Mouse (Mus musculus) midbrain, embryonic 12.5 days (tissue): ENCODE results near the gene Prpf31. TPM values are rescaled to one million over a fixed set of nuclear protein-coding genes. Genes with fewer than 3 reads are reported as not detected.
A peak's percentile ranks its signal among the peaks of the same experiment; 100 is the strongest.

Experiments used
- ATAC-seq: fragments of 200-750 bp; cut with Nextera tagmentation; 2 replicates; pipeline ENCODE4 v1.8.0; 2017; ENCODE audit warnings: low read depth, moderate TSS enrichment, moderate library complexity; ENCODE audit not compliant: low FRiP score
- H3K27ac ChIP-seq: fragments of 300-500 bp; sonication (generic); replicated peaks from 2 replicates; pipeline ENCODE4 v1.5.1; 2016; ENCODE audit warnings: mild to moderate bottlenecking
- H3K27me3 ChIP-seq: fragments of 300-500 bp; sonication (generic); 2 replicates; pipeline ENCODE4 v1.6.1; 2016; ENCODE audit warnings: mild to moderate bottlenecking
- H3K36me3 ChIP-seq: fragments of 300-500 bp; sonication (generic); 2 replicates; pipeline ENCODE4 v1.6.1; 2016
- H3K4me1 ChIP-seq: fragments of 300-500 bp; sonication (generic); 2 replicates; pipeline ENCODE4 v1.6.1; 2016
- H3K4me2 ChIP-seq: fragments of 300-500 bp; sonication (generic); replicated peaks from 2 replicates; pipeline ENCODE4 v1.6.1; 2016; ENCODE audit warnings: mild to moderate bottlenecking, moderate library complexity
- H3K4me3 ChIP-seq: fragments of 300-500 bp; sonication (generic); 2 replicates; pipeline ENCODE4 v1.5.1; 2016; ENCODE audit warnings: mild to moderate bottlenecking
- H3K9ac ChIP-seq: fragments of 300-500 bp; sonication (generic); replicated peaks from 2 replicates; pipeline ENCODE4 v1.6.1; 2016; ENCODE audit warnings: mild to moderate bottlenecking, moderate library complexity
- H3K9me3 ChIP-seq: fragments of 300-500 bp; sonication (generic); 2 replicates; pipeline ENCODE4 v1.6.1; 2016; ENCODE audit warnings: mild to moderate bottlenecking
- WGBS: fragments of 180-500 bp; shearing (Covaris S2); methylation state at CpG from one replicate; pipeline ENCODE4 v1.1.7; 2016; 5-methylcytosine and 5-hydroxymethylcytosine counted together
- polyA plus RNA-seq: library from polyadenylated mRNA; unstranded; fragments of >200 nt; fragmentation: Nextera tagmentation; extraction: Ambion mirVana; gene quantifications from 2 replicates; pipeline ENCODE4 v1.2.1, GENCODE M21; 2016

The Prpf31 gene
- polyA plus RNA-seq, 1 experiment from 2014 or later = 131 TPM

DNA sequence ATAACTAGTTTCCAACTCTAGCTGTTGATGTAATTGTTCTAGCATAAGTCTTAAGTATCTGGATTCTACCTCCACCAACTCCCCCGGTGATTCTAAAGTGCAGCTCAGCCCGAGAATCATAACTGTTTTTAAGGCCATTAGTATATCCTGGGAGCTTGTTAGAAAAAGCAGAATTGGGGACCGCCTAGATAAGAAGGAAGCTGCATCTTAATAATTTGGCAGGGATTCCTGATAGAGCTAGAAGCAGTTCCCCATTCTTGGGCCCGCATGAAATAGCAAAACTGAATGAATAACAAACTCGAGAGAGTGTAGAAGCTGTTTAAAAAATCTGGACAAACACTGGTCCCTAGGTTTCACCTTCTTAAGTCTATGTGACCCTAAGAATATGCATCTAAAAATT lies 13.6 kb downstream of the Prpf31 start:
- no peak for ATAC-seq
- Histone ChIP-seq H3K4me2 (no peak overlapping the region), H3K27me3 (0 out of 2 replicates have a peak, but pooled peaks cover 5% of the 10 kb centered on the region), H3K4me3 (no peak overlapping the region), H3K36me3 (peaks cover 39% of the 10 kb centered on the region), H3K9me3 (no peaks in the 10 kb centered on the region), H3K27ac (no peak overlapping the region), H3K9ac (0 out of 2 replicates have a peak overlapping the region, but pooled peaks have one; percentile 31), H3K4me1 (peaks cover 32% of the 10 kb centered on the region)
- WGBS = 71% methylated on average over 5 of the region's 5 CpGs

DNA sequence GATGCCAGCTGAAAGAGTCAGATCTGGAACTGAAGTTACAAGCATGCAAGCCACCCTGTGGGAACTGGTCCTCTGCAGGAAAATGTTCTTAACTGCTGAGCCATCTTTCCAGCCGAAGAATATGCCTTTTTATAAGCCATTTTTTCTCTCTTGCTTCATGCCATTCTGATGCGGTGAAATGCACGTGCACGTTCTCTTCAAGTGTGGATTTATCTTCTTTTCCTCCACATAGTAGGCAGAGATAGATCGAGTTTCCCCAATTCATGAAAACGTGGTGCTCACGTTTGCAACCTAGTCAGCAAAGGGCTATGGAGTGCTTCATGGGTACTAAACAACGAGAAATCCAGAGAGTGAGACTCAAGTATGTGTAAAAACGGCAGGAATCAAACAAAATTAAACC lies 14.1 kb downstream of the Prpf31 start:
- H3K27me3 ChIP-seq = 0 out of 2 replicates have a peak, but pooled peaks cover 5% of the 10 kb centered on the region
- peak overlapping the region; percentile 65 for H3K4me2 ChIP-seq
- peak overlapping the region; percentile 31; the same call in 1 of the 2 replicates for H3K9ac ChIP-seq
- WGBS = 21% methylated on average over 9 of the region's 9 CpGs
- no peak for ATAC-seq
- H3K27ac ChIP-seq = no peak overlapping the region
- peaks cover 36% of the 10 kb centered on the region for H3K4me1 ChIP-seq
- H3K4me3 ChIP-seq = peak overlapping the region; percentile 99
- H3K9me3 ChIP-seq = no peaks in the 10 kb centered on the region
- H3K36me3 ChIP-seq = peaks cover 35% of the 10 kb centered on the region

DNA sequence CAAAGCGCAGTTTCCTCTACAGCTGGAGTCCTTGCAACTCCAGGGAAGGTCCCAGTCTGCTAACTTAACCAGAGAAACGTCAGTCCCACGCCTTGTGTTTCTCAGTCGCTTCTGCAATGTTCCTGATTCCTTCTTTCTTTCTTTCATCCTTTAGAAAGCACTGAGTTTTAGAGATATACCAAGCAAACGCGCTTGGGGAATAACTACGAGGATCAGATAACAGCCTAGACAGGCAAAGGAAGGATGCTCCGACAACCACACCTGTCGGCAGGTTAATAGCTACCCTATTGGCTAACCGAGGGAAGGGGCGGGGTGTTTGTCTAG lies 14.5 kb downstream of the Prpf31 start:
- 0 out of 2 replicates have a peak, but pooled peaks cover 5% of the 10 kb centered on the region for H3K27me3 ChIP-seq
- peak overlapping the region; percentile 65 for H3K4me2 ChIP-seq
- peaks cover 31% of the 10 kb centered on the region for H3K36me3 ChIP-seq
- peak overlapping the region; percentile 99 for H3K4me3 ChIP-seq
- H3K9me3 ChIP-seq = no peaks in the 10 kb centered on the region
- peak overlapping the region; percentile 31; the same call in 1 of the 2 replicates for H3K9ac ChIP-seq
- H3K4me1 ChIP-seq = peaks cover 37% of the 10 kb centered on the region
- WGBS = 1% methylated on average over 11 of the region's 11 CpGs
- ATAC-seq = no peak
- no peak overlapping the region; the same call in 1 of the 2 replicates for H3K27ac ChIP-seq

DNA sequence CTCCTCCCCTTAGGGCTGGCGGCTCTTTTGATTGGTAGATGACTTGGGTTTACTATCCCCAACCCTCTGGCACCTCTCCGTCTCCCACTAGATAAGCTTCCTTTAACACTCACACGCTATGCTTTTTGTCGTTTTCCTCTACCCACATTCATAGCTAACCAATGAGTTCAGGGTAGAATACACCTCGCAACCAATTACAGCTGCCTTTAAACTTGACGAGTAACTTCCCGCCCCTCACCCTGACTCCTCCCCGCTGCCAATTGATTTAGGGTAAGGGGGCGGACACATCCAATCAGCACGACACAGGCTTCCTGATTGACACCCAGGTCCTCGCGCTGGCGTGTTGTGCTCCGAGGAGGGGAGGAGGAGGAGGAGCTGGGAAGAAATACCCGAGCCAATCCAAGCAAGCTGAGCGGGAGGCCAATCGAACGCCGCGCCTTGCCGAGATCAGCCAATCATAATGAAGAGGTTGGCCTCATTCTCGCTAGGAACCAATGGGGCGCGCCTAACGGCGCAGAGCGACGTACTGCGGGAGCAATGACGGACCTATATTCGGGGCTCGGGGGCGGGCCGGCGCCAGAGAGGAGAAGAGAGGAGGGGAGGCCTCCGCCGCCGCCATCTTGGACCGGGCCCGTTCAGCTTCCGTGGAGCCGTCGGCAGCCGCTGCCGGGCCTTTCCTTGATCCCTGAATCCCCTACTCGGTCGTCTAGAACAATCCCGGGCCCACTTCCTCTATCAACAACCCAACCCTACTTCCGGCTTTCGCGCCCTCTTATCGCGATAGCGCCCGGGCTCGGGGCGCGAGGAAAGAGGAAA lies 15.1 kb downstream of the Prpf31 start, which contains the start of gene Cnot3:
TSS of gene Cnot3 (plus strand) at position 597 of the 816 bp plus-strand sequence.
- 0 out of 2 replicates have a peak, but pooled peaks cover 5% of the 10 kb centered on the region for H3K27me3 ChIP-seq
- peak within 1 kb of the TSS; percentile 100 for H3K9ac ChIP-seq
- peaks cover 37% of the 10 kb centered on the region for H3K4me1 ChIP-seq
- H3K9me3 ChIP-seq = no peaks in the 10 kb centered on the region
- 0% methylated on average over 48 of the region's 58 CpGs for WGBS
- H3K27ac ChIP-seq = peak within 1 kb of the TSS; percentile 96
- peak within 1 kb of the TSS; percentile 99 for H3K4me3 ChIP-seq
- peak; percentile 99 for ATAC-seq
- H3K36me3 ChIP-seq = peaks cover 25% of the 10 kb centered on the region
- H3K4me2 ChIP-seq = peak within 1 kb of the TSS; percentile 83

DNA sequence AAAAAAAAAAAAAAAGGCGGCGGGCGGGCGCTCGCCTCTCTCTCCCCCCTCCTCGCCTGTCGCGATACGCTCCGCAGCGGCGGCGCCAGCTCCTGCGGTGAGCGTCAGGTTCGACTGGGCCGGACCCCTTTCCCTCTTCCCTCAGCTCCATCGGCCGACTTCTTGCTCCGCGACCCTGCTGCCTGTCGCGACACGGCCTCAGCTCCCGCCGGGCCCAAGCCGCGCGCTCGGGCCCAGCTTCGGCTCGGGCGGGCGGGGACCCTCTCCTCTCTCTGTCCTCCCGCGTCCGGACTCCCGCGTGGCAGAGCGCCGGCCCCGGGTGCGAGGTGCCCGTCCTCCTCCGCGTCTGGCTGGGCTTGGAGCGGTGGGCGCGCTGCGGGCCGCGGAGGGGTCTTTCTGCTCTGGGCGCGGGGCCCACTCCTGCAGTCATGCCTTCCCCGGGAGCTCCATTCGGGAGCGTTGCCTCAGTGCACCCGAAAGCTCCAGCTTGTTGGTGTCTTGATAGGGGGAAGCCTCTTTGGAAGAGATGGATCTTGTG lies 15.8 kb downstream of the Prpf31 start:
- H3K9me3 ChIP-seq = no peaks in the 10 kb centered on the region
- peak overlapping the region; percentile 83 for H3K4me2 ChIP-seq
- peak overlapping the region; percentile 96 for H3K27ac ChIP-seq
- H3K27me3 ChIP-seq = 0 out of 2 replicates have a peak, but pooled peaks cover 5% of the 10 kb centered on the region
- ATAC-seq = no peak; the same call in 1 of the 2 replicates
- H3K4me1 ChIP-seq = peaks cover 37% of the 10 kb centered on the region
- H3K9ac ChIP-seq = peak overlapping the region; percentile 100
- H3K4me3 ChIP-seq = peak overlapping the region; percentile 99
- WGBS = under 1% methylated on average over 43 of the region's 58 CpGs
- peaks cover 20% of the 10 kb centered on the region for H3K36me3 ChIP-seq

DNA sequence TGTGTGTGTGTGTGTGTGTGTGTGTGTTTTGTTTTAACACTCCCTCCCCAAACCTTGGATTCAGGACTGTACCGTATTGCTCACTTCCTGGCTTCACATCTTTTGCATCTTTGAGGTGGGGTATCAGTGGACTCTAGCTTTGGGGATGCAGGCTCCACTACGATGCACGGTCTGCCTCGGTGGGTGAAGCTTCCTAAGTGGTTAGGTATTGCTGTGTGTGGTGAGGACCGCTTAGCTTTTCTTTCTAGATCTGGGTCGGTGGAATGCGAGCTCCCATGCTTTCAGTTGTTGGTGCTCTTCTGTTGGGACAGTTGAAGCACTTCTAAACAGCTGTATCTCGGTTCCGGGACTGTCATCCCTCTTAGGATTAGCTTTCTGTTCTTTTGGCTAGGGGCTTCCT lies 16.4 kb downstream of the Prpf31 start:
- Histone ChIP-seq H3K27me3 (0 out of 2 replicates have a peak, but pooled peaks cover 5% of the 10 kb centered on the region), H3K36me3 (peaks cover 20% of the 10 kb centered on the region), H3K9ac (peak overlapping the region; percentile 100), H3K4me1 (peaks cover 37% of the 10 kb centered on the region), H3K9me3 (no peaks in the 10 kb centered on the region), H3K27ac (0 out of 2 replicates have a peak overlapping the region, but pooled peaks have one; percentile 96), H3K4me3 (peak overlapping the region; percentile 99), H3K4me2 (peak overlapping the region; percentile 83)
- ATAC-seq = no peak
- 17% methylated on average over 9 of the region's 9 CpGs for WGBS

DNA sequence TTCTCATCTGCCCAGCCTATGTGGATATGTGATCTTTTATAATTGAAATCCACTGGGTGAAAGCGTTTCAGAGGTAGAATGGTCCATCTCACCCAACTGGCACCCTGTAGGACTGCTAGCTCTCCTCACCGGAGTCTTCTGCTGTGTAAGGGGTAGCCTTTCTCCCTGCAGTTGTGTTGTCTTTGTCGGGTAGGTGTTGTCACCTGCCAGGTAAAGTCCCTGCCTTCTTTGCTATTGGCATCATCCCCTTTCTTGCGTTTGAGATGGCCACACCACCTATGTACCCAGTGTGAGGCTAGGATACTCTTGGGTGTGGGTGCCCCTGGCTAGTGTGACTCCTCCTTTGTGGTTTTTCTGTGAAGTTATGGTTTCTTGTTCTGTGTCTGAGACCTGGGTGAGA lies 16.9 kb downstream of the Prpf31 start:
- Histone ChIP-seq H3K27ac (no peak overlapping the region), H3K27me3 (0 out of 2 replicates have a peak, but pooled peaks cover 5% of the 10 kb centered on the region), H3K4me3 (peak overlapping the region; percentile 99), H3K4me1 (peaks cover 37% of the 10 kb centered on the region), H3K9ac (peak overlapping the region; percentile 100), H3K4me2 (peak overlapping the region; percentile 83), H3K9me3 (no peaks in the 10 kb centered on the region), H3K36me3 (peaks cover 20% of the 10 kb centered on the region)
- ATAC-seq = no peak
- WGBS = 67% methylated on average over 4 of the region's 4 CpGs

DNA sequence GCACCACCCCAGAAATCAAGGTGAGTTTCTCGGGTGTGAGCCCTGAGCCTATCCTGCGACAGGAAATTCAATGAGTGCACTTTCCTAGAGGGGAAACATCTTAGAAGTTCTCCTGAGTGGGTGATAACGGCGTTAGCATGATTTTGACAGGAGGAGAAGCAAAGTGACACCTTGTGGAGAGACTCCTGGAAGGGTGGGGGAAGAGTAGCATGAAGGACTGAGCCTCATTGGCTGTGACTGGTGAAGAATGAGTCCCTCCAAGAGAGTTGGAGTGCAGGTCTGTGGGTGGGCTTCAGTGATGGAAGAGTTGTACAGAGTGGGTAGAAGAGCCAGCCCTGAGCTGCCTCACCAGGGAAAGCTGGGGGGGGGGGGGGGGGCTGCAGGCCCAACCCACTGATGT lies 27.2 kb downstream of the Prpf31 start:
- no peak overlapping the region for H3K27ac ChIP-seq
- WGBS = 90% methylated on average over 4 of the region's 4 CpGs
- ATAC-seq = 0 out of 2 replicates have a peak, but pooled peaks have one; percentile 3

DNA sequence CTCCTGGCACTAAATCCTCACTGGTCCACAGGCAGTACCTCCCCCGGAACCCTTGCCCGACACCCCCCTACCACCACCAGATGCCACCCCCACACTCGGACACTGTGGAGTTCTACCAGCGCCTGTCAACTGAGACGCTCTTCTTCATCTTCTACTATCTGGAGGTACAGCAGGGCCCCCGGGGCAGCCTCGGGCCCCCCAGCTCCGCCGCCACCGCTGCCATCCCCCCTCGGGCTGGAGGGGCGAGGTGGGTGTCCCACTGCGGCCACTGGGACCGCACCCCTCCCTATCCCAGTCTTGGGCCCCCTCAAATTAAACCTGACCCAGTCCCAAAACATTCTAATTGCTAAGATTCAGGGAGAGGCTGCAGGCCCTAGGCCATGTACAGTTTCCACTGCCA lies 28.8 kb downstream of the Prpf31 start:
- Histone ChIP-seq H3K36me3 (peaks cover 97% of the 10 kb centered on the region), H3K27me3 (no peaks in the 10 kb centered on the region), H3K4me2 (no peak overlapping the region), H3K9ac (no peak overlapping the region), H3K4me3 (no peak overlapping the region), H3K4me1 (peaks cover 4% of the 10 kb centered on the region; the same call in 1 of the 2 replicates), H3K27ac (no peak overlapping the region), H3K9me3 (no peaks in the 10 kb centered on the region)
- no peak for ATAC-seq
- 97% methylated on average over 14 of the region's 14 CpGs for WGBS

More for the DNA sequence above, 27.2 kb downstream of the Prpf31 start:
- no peak overlapping the region for H3K4me2 ChIP-seq
- no peaks in the 10 kb centered on the region for H3K9me3 ChIP-seq
- H3K36me3 ChIP-seq = peaks cover 98% of the 10 kb centered on the region
- no peaks in the 10 kb centered on the region for H3K4me1 ChIP-seq
- no peaks in the 10 kb centered on the region for H3K27me3 ChIP-seq
- no peak overlapping the region for H3K9ac ChIP-seq
- H3K4me3 ChIP-seq = no peak overlapping the region

DNA sequence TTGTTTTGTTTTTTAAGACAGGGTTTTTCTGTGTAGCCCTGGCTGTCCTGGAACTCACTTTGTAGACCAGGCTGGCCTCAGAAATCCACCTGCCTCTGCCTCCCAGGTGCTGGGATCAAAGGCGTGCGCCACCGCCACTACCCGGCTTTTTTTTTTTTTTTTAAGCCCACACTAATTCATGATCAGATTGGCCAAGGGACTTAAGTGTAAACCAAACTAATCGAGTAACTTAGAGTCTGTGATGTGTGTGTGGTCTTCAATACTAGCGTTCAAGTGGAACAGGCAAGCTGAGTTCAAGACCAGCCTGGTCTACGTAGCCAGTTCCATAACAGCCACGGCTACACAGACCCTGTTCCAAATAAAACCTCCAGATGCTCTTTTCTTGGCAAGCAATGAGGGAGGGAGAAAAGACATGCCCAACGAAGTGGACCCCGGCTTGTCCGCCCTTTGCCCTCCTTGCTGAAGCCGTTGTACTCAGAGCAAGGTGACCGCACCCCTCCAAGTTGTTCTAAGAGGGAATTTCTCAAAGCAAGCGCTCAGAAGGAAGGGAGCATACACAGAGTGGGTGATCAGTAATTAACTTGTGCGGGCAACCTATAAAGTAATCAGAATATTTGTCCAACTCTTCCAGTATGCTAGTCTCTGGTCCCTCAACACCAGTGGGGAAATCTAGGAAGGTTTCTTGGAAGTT lies 34.9 kb downstream of the Prpf31 start:
- peaks cover 26% of the 10 kb centered on the region for H3K4me1 ChIP-seq
- peak overlapping the region; percentile 77 for H3K4me3 ChIP-seq
- no peaks in the 10 kb centered on the region for H3K9me3 ChIP-seq
- peak; percentile 14 for ATAC-seq
- peak overlapping the region; percentile 80 for H3K4me2 ChIP-seq
- WGBS = 32% methylated on average over 15 of the region's 15 CpGs
- peak overlapping the region; percentile 79 for H3K9ac ChIP-seq
- no peaks in the 10 kb centered on the region for H3K27me3 ChIP-seq
- peaks cover 36% of the 10 kb centered on the region for H3K36me3 ChIP-seq
- H3K27ac ChIP-seq = peak overlapping the region; percentile 84

DNA sequence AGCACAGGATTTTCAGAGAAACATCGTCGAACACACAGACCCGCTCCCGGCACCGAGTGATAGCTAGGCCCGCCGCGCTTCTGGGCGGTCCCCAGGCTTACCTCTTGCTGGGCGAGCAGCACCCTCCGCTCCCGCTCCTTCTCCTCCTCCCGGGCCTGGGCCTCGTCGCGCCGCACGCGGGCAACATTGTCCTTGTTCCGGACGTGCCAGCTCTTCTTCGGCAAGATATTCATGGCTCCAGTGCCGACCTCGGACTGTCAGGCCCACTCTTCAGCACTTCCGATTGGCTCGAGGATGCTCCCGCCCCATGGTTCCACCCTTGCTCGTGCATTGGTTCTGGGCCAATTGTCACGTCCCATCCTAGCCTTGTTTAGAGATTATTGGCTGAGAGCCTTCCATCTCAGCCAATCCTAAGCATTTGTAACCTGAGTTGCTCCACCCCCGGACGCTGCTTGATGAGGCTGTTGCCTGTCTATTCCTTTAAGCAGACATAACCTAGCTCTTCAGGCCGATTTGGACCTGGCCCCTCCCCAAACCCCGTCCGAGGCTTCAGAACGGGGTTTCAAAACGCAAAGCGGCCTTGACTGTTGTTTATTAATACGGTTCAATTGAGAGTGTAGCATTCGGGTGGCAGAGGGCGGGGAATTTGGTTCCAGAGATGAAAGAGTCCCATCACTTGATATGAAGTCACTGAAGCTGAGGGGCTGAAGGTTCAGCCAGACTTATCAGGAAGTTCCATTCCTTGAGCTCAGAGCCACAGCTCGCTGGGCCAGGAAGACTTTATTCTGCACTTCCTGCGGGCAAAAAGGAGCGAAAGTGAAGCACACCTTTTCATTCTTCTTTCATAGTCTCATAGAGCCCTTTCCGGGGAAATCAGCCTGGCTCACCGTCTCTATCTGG lies 35.7 kb downstream of the Prpf31 start, which contains the start of gene Leng1:
TSS of gene Leng1 (minus strand) at position 626 of the 900 bp plus-strand sequence.
- peak; percentile 99 for ATAC-seq
- 4% methylated on average over 45 of the region's 45 CpGs for WGBS
- no peaks in the 10 kb centered on the region for H3K9me3 ChIP-seq

More for the DNA sequence above, 35.7 kb downstream of the Prpf31 start, which contains the start of gene Leng1:
- H3K36me3 ChIP-seq = peaks cover 28% of the 10 kb centered on the region
- peaks cover 26% of the 10 kb centered on the region for H3K4me1 ChIP-seq
- H3K27me3 ChIP-seq = no peaks in the 10 kb centered on the region
- peak within 1 kb of the TSS; percentile 79 for H3K9ac ChIP-seq
- H3K4me2 ChIP-seq = peak within 1 kb of the TSS; percentile 80
- peak within 1 kb of the TSS; percentile 77 for H3K4me3 ChIP-seq
- H3K27ac ChIP-seq = peak within 1 kb of the TSS; percentile 84
